Mouse (Mus musculus): Measurements from ENCODE around the gene Stum.

The Stum gene

DNA sequence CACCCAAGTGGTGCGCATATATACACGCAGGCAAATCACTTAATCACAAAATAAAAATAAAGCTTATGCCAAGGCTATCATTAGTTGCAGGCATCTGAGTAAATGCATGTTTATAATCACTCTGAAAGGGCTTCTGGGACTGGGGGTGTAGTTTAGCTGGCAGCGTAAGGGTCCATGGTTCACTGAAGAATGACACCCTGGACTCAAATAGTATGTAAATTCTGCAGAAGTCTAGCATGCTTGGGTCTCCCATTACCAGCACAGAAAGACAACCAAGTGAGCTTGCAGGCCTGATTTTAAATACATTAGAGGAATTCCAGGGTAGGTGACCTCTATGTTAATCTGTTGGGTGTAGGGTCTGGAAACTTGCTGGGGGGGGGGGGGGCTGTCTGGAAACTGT, 16.5 kb upstream of the Stum start:
- no peak for DNase-seq (ENCODE audit: low read depth, low spot score)

DNA sequence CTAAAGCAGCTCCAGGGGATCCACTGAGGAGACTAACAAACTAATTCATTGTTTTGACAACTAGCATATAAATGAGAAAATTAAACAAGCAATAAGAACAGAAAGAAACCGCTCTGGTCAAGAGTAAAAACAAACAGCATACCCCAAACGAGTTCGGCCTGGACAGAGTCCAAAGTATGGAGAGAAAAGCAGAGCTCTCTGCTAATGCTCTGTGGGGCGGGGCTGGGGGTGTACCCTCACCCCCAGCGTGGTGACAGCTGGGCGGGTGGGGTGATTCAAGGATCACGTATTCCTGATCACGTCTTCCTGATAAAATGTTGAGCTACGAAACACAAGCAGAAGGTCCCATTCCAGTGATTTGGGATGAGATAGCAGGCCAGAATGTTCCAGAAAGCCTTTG, 9.5 kb upstream of the Stum start:
- DNase-seq (ENCODE audit: low read depth, low spot score): no peak

DNA sequence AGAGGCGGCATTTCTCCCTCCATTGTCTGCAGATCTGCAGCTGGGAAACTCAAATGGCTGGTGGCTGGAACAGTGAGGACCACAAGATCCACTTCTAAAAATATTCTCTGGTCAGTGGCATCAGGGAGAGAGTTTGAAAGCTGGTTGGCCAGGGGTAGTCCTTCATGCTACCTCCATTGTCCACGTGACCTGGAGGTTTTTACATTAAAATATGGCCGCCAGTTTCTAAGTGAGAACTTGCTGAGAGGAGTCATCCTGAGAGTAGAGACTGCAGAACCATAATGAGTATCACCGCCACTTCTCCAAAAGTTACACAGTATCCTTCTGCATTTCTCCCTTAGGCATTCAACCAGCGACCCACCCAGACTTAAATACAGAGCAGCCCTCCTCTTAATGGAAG, 2.0 kb upstream of the Stum start:
- DNase-seq (ENCODE audit: low read depth, low spot score): no peak

DNA sequence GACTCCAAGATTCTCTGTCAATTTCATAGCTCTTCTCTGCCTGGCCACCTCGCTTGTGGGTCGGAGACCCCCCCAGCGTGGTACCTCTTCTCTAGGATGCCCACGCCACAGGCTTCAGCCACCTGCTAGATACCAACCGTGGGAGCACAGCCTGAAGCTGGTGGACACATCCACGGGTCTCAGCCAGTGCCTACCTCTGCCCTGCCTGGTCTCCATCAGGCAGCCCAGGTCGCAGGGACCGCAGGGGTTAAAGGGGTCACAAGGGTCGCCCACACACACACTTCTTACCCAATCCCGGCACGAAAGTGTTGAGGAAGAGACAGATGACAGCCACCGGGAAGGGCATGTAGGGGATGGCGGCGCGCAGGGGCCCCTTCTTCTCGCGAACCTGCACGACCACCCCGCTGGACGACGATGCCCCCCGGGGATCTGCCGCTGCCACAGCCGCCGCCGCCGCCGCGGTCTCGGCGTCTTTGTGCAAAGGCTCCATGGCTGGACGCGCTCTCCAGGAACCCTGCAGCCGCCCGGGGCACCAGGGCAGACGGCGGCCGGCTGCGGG, 385 bp downstream of the Stum start:
- DNase-seq (ENCODE audit: low read depth, low spot score): no peak

DNA sequence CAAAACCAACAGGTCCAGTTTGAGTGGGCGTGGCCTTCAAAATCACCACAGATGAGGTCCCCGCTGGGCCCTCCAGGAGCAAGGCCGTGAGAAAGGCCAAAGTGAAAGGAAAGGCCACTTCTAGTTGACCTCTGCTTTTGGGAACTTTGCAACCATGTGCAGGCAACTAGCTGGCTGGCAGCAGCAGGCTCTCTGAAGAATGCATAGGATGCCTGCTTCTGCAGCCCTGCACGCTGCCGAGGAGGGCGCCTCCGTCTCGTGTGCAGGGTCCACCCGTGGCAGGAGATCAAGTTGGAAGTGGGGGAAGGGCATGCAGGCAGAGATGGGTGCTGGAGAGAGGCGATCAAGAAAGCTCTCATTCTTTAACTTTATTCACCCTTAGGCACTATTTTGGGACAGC, 1.3 kb downstream of the Stum start:
- DNase-seq (ENCODE audit: low read depth, low spot score): no peak

DNA sequence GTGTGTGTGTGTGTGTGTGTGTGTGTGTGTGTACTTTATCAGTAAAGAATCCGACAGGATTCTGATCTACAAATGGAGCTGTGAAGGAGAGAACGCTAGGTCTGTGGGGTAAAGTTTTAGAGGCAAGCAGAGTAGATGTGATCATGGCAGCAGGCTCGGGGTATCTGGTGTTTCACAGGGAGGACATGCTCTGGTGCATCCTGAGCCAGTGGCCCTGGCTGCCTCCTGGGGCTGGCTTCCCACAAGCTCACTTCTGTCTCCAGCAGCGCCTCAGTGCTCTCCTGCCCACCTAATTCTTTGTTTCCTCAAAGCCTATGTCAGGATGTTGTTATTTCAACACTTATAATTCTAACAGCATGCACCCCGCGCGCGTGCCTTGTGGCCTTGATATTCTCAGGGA, 2.0 kb downstream of the Stum start:
- DNase-seq (ENCODE audit: low read depth, low spot score): no peak

DNA sequence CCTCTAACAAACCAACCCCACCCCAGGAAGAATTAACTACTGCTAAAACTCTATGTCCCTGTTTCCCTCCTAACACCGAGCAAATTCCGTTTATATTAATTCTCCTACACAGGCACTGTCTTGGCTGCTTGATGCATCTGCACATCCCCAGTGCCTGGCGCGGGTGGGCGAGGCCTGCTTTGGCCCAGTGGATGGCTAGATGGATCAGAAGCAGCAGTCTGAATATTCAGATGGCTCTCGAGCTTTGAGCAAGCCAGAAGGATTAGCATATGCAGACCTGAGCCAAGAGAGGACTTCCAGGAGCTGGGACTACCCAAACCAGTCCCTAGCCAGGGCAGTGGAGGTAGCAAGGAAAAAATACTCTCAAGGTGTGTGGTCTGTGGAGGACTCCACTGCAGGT, 3.0 kb downstream of the Stum start:
- DNase-seq (ENCODE audit: low read depth, low spot score): no peak

DNA sequence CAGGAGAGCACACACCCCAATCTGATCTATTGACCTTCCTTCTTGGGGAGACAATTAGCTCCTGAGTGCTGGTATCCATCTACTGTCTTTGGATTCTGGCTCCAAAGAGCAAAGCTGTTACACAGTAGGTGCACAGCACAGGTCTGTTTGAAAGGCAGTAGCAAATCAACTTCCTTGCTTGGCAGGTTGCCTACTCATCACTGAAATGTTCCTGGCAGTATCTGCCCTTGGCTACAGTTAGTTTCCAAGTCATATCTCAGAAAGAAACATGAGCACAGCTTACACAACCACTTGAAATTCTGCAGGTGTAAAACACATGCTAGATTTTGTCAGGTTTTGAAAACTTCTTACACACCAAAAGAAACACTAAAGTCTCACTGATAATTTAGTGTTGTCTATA, 9.7 kb downstream of the Stum start:
- DNase-seq (ENCODE audit: low read depth, low spot score): no peak

DNA sequence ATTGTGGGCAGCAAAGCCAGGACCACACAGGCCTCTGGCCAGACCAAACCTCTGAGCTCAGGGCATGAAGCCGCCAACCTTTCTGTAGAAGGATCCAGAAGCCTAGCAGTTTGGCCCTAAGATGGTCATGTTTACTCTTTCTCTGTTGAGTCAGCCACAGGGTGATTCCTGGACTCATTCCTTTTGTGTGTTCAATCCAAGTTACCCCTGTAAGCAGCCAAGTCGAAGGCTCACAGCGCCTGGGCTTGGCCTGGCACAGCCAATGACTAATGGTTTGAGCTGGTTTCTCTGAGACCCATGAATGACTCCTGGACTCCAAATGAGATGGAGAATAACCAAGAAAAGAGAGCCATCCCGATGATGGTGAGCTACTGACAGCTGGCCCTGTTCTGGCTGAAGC, 15.3 kb downstream of the Stum start:
- no peak for DNase-seq (ENCODE audit: low read depth, low spot score)

DNA sequence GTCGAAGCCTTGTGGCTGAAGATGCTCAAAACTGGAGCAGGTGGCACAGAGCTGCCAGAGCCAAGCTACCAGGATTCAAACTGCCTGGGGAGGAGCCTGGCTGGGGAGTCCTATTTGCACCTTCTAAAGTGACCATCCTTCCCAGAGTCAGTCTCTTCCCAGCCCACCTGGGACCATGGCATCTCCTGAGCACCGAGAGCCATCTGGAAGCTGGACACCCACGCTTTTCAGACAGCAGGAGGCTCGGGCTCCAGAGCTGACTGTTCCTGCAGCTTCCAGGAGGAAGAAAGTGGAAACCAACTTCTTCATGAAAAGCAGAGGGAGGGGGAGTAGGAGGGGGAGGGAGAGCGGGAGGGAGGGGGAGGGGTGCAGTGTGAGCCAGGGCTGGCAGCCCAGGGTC, 17.7 kb downstream of the Stum start:
- no peak for DNase-seq (ENCODE audit: low read depth, low spot score)

DNA sequence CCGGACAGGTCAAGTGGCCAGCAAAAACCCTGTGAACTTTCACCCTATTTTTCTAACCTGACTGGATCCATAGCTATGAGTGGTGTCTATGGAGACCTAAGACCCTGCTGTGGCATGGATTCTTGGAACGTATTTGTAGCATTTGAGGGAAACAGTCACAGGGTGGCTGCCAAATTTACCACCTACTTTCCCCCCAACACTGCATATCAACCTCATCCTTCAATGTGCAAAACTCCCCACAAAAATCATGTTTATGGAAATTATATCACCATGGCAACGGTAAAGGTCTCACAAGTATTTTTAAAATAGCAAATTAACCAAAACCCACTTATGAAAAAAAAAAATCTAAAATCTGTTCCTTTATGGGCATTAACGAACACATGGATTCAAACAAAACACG, 18.9 kb downstream of the Stum start:
- DNase-seq (ENCODE audit: low read depth, low spot score): no peak

DNA sequence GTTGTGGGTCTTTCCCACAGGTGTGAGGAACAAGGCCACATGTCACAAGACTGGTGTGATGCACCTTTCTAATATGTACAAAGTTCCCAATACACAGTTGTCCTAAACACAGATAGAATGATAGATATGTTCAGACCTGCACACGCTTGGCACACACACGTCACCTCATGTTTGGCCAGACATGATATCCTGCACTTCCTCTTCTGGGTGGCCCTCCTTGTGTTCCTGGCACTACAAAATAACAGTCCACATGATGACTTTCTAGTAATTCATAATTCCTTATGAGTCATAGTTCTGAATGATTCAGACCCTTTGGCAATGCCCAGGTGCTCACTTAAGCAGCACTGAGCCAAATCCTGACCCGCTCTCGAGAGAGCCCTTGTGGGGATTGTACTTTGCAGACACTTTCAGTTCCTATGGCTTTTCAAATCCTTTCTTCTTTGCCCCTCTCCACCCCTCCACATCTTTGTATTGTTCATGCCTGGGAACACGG, 20.3 kb downstream of the Stum start:
- DNase-seq (ENCODE audit: low read depth, low spot score): no peak

DNA sequence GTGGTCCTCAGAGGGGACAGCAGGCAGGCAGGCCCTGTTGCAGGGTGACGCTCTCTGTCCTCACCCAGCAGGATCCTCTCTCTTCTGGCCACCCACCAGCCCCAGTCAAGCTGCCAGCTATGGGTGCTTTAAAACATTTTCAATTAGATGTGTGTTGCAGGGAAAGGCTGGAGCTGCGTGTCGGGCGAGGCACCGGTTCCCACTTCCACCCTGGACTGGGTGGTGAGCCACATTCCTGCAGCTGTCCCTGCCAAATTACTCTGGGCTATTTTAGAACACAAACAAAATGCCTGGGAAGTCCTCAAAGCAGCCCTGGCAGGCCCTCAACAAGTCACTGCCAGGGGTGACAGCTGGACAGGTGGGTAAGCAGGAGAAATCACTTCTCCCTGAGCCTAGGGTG, 20.9 kb downstream of the Stum start:
- no peak for DNase-seq (ENCODE audit: low read depth, low spot score)

DNA sequence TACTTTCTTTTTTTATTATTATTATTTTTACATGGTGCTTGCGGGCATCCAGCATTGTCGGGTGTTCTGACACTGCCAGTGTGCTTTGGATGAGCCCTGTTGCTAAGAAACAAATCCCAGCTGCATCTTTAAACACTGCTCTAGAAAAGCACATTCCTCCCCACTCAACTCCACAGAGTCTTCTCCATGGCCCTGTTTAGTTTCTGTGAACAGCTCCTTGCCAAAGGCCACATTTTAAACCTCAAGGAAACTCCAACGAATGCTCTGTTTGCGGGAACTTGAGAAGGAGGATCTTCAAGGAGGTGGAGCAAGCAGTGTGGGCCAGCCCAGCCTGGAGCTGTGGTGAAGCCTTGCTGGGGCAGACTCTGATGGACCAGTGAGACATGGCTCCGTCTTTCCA, 22.6 kb downstream of the Stum start:
- no peak for DNase-seq (ENCODE audit: low read depth, low spot score)

DNA sequence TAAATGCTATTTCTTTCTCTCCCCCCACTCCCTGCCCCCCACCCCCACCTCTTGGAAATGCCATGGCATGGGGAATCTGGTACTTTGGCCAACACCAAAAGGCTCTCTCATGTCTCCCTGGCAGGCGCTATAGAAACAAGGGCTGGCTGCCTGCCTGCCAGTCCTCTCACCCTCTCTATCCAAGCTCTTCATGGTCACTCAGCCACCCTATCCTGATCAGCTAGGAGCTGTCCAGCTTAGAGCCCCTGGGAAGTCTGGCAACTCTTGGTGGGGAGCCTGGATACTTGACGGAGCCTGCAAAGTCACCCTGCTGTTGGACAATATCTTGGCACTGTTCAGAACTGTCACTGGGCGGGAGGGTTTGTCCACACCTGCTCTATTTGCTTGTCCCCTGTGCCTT, 24.6 kb downstream of the Stum start:
- no peak for DNase-seq (ENCODE audit: low read depth, low spot score)

DNA sequence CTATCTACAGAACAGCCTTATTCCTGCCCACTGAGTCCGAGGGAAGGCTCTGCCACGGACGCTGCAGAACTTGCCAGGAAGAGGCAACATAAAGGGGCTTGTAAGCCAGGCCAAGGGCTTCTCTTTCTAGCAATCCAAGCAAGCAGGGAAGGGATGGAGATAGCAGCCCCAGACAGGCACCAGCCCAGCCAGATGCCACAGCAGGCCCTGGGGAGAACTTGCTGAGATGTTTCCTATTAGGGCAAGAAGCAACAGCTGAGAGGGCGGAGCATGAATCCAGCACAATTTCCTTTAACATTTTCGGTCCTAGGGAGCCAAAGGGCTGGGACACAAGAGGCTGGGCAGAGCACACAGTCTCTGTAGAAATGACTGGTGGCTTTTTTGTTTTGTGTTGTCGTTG, 25.0 kb downstream of the Stum start:
- DNase-seq (ENCODE audit: low read depth, low spot score): no peak

DNA sequence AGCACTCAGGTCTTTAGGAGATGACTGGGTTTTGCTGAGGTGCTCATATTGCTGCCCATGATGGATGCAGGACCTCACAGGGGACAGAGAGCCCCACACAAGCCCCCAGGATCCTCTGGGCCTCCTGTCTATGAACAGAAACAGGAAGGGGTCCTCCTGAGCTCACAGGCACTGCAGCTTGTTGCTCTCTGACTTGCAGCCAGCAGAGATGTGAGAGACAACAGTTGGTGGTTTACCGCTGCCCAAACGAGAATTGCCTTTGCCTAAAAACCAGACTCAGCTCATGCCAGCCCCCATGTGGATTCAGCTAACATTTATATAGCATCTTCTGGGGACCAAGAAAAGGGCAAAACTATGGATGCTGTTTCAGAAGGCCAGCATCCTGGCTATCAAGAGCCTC, 33.7 kb downstream of the Stum start:
- no peak for DNase-seq (ENCODE audit: low read depth, low spot score)

DNA sequence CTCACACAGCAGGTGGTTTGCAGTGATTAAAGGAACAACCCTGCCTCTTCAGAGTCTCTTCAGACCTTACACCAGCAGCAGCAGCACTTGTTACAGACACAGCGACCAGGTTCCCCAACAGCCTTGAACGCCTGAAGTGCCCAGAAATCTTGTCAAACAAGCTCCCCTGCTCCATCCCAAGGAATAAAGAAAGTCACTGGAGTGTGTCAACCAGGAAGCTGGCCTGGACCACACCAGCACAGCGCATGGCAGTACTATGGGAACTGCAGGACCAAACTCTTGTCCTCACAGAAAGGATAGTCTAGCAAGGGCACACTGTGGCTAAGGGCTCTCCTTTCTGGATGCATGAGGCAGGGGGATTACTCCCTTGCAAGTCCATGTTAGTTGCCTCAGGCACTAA, 38.9 kb downstream of the Stum start:
- DNase-seq (ENCODE audit: low read depth, low spot score): no peak

DNA sequence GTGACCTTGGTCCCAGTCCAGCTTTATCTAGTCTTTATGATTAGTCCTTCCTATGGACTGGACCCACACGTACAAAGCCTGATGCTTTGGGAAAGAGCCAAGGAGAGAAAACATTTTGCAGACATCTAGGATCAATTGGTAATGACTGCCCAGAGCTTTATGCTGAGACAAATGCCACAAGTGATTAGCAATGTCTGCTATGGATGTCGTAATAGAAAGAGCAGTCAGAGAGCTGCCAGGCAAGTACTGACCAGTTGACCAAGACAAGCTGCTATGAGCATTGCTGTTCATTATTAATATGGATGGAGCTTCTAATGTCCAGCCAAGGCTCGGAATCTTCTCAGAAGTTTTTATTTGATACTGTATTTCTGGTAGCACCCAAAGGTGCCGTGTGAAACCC, 43.8 kb downstream of the Stum start:
- no peak for DNase-seq (ENCODE audit: low read depth, low spot score)

DNA sequence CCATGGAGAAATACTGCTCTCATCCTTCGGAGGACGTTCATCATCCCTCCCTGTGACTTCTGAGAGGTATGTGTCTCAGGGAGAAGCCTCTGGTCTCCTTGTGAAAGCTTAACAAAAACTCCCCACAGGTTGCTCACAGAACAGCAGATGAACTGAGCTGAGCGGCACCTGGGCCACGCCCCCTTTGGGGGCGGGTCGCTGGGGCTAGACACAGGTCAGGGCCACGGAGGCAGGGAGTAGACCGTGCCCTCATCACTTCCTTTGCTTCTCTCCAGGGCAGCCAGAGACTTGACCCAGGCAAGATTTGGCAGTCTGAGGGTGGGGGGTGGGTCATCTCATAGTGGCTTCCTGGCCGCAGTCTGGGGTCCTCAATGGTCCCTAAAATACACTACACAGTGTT, 48.4 kb downstream of the Stum start:
- DNase-seq (ENCODE audit: low read depth, low spot score): peak; percentile 31

DNA sequence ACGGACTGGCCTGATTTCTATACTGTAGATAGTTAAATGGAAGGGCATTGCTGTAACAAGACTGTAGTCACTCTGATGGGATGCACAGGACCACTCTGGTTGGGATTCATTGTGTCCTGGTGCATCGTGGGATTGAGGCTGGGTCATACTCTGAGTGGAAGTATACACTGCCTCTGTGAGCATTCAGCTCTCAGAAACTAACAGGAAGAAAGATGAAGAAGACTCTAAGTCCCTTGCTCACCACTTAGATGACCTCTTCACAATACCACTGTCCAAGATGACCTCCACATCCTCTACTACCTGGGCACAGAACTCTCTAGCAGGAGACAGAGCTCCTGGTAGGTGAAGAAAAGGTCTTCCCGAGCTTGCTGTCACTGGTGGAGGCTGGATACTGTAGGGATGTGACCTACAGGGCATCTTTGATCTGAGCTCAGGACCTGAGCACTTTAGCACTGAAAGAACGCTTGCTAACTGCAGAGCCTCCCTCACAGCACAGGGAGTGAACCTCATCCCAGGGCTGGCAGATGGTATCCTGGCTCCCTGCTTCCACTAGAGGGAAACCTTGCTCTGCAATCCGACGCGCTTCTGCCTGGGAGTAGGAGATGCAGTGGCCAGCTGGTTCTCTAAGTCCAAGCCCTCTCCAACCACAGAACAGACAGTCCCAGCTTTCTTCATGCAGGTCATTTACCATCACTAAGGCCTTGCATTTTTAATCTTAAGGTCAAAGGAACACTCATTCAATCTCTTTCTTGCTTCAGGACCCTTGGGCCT, 49.3 kb downstream of the Stum start:
- DNase-seq (ENCODE audit: low read depth, low spot score): peak; percentile 84

DNA sequence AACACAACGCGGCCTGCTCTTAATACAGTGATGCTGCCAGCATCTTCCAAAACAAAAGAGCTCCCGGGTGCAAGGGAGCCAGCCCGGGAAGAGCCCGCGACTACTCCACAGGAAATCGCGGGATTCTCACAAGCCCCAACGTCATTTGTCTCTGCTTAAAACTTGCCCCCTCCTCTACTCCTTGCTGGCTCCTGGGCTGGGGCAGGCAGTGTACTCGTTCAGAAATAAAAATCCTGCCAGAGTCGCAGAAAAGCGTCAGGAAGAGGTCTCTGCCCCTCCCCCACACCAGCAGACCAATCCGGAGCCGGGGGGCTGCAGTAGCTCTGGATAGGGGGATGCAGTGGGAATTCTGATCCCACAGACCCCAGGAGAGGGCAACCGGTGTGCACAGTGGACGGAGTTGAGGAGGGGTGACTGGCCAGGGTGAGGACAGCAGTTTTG, 50.2 kb downstream of the Stum start:
- DNase-seq (ENCODE audit: low read depth, low spot score): peak; percentile 63

DNA sequence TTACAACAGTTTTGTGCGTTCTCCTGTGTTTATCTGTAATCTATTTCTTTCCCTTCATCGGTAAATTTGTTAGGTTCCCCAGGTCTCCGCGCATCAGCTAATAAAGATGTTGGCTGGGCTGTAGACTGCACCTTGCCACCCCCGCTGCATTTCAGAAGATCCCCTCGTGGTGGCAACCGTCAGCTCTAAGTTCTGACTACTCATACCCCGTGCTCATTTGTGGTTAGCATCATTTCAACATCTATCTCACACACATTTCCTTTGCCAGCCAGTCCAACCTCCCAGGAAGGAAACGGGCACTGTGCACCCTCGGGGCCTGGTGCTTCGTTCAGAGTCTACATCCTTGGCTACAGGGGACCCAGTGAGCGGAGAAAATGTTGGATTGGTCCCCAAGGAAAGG, 51.5 kb downstream of the Stum start:
- DNase-seq (ENCODE audit: low read depth, low spot score): no peak

DNA sequence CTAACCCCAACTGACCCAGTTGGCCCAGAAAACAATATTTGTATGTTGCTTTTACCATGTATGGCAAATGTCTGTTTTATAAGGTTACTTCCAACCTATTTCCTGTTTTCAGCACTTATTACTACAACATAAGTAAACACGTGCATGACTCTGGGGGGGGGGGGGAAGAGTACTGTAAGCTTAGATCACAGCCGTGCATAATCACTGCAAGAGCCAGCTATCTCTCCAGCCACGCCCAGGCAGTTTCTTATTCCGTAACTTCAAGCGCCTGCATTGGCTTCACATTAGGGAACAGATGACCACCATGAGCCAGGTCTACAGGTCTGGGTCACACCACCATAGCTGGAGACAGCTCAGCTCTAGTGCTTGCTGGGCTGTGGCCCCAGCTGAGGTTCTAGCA, 53.5 kb downstream of the Stum start:
- DNase-seq (ENCODE audit: low read depth, low spot score): no peak

Measured in forelimb bud, embryonic 11.5 days (tissue).